Mouse (Mus musculus) neural tube, embryonic 15.5 days (tissue): ENCODE measurements around the gene Faim. TPM values are rescaled to one million over a fixed set of nuclear protein-coding genes. Genes with fewer than 3 reads are reported as not detected.

Experiments
- ATAC-seq: fragments of 200-750 bp; cut with Nextera tagmentation; 2 replicates; pipeline ENCODE4 v1.8.0; 2017; ENCODE audit warnings: mild to moderate bottlenecking, moderate TSS enrichment, moderate library complexity; ENCODE audit not compliant: low FRiP score
- H3K27ac ChIP-seq: fragments of 300-500 bp; sonication (generic); replicated peaks from 2 replicates; pipeline ENCODE4 v1.5.1; 2015; ENCODE audit warnings: mild to moderate bottlenecking, inconsistent platforms
- H3K27me3 ChIP-seq: fragments of 300-500 bp; sonication (generic); replicated peaks from 2 replicates; pipeline ENCODE4 v1.6.1; 2015; ENCODE audit warnings: inconsistent platforms
- H3K36me3 ChIP-seq: fragments of 300-500 bp; sonication (generic); 2 replicates; pipeline ENCODE4 v1.6.1; 2015; ENCODE audit warnings: inconsistent platforms
- H3K4me1 ChIP-seq: fragments of 300-500 bp; sonication (generic); 2 replicates; pipeline ENCODE4 v1.6.1; 2015; ENCODE audit warnings: inconsistent platforms
- H3K4me2 ChIP-seq: fragments of 300-500 bp; sonication (generic); 2 replicates; pipeline ENCODE4 v1.6.1; 2015; ENCODE audit warnings: inconsistent platforms, mild to moderate bottlenecking, moderate library complexity
- H3K4me3 ChIP-seq: fragments of 300-500 bp; sonication (generic); replicated peaks from 2 replicates; pipeline ENCODE4 v1.5.1; 2015; ENCODE audit warnings: mild to moderate bottlenecking, inconsistent platforms
- H3K9ac ChIP-seq: fragments of 300-500 bp; sonication (generic); replicated peaks from 2 replicates; pipeline ENCODE4 v1.6.1; 2015; ENCODE audit warnings: mild to moderate bottlenecking, inconsistent platforms
- H3K9me3 ChIP-seq: fragments of 300-500 bp; sonication (generic); replicated peaks from 2 replicates; pipeline ENCODE4 v1.6.1; 2016; ENCODE audit warnings: inconsistent platforms
- WGBS: fragments of 180-500 bp; shearing (Covaris S2); methylation state at CpG from one replicate; pipeline ENCODE4 v1.1.7; 2015; ENCODE audit warnings: mixed read lengths; 5-methylcytosine and 5-hydroxymethylcytosine counted together
- polyA plus RNA-seq: library from polyadenylated mRNA; unstranded; fragments of >200 nt; fragmentation: Nextera tagmentation; extraction: Ambion mirVana; gene quantifications from 2 replicates; pipeline ENCODE4 v1.2.1, GENCODE M21; 2015

Gene Faim
- polyA plus RNA-seq, 1 experiment from 2014 or later = 117 TPM

GRCm38 (mm10) chr9:99021166-99021565 lies 35.0 kb downstream of the Faim start:
- no peaks in the 10 kb centered on the region for H3K9me3 ChIP-seq
- H3K4me3 ChIP-seq = no peak overlapping the region
- no peaks in the 10 kb centered on the region for H3K4me1 ChIP-seq
- H3K27me3 ChIP-seq = no peaks in the 10 kb centered on the region
- H3K27ac ChIP-seq = no peak overlapping the region
- no peak overlapping the region for H3K4me2 ChIP-seq
- no peaks in the 10 kb centered on the region for H3K36me3 ChIP-seq
- no peak overlapping the region for H3K9ac ChIP-seq
- 11% methylated on average over 5 of the region's 5 CpGs for WGBS
- no peak for ATAC-seq

GRCm38 (mm10) chr9:99021751-99022150 lies 35.6 kb downstream of the Faim start:
- no peak overlapping the region for H3K4me3 ChIP-seq
- H3K27me3 ChIP-seq = no peaks in the 10 kb centered on the region
- no peak for ATAC-seq
- H3K4me2 ChIP-seq = no peak overlapping the region
- WGBS = 88% methylated on average over 4 of the region's 4 CpGs
- H3K36me3 ChIP-seq = no peaks in the 10 kb centered on the region
- H3K9me3 ChIP-seq = no peaks in the 10 kb centered on the region
- no peak overlapping the region for H3K27ac ChIP-seq
- H3K4me1 ChIP-seq = no peaks in the 10 kb centered on the region
- no peak overlapping the region for H3K9ac ChIP-seq

DNA sequence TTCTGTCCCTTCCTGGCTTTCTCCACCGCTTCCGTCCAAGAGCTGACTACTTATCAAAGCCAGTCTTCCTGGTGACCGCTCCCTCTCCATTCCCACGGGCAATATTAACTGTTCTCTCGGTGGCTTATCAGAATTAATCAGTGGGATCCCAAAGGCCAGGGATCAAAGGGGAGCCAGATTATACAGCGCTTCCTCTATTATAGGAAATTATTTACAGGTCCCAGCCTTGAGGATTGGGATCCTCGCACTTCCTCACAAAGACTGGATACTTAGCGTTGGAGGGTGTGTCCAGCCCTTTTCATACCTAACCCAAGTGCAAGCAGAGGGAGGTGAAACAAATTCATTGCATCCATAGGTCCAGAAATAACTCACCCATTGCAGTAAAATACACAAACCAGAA lies 45.9 kb downstream of the Faim start:
- H3K36me3 ChIP-seq = no peaks in the 10 kb centered on the region
- H3K27ac ChIP-seq = no peak overlapping the region
- H3K9ac ChIP-seq = no peak overlapping the region
- 84% methylated on average over 8 of the region's 8 CpGs for WGBS
- no peak overlapping the region for H3K4me3 ChIP-seq
- no peak overlapping the region for H3K4me2 ChIP-seq
- no peak for ATAC-seq
- H3K4me1 ChIP-seq = no peaks in the 10 kb centered on the region
- H3K27me3 ChIP-seq = no peaks in the 10 kb centered on the region
- H3K9me3 ChIP-seq = no peaks in the 10 kb centered on the region

DNA sequence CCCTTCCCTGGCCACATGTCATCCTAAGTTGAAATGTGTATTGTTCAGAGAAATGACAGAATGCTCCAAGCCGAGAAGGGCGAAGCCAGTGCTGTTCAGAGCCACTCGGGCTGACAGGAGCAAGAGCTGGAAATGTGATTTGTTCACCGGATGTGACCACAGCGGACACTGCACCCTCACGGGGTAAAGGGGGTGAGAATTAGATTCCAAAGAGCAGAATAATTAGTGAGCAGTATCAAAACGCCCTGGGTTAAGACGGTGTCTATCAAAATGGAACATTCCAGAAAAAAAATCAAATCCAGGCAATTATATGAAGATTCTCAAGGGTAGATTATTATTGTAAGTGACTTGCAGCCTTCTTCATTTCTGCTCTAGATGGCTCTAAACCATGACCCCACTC lies 47.9 kb downstream of the Faim start:
- 87% methylated on average over 8 of the region's 8 CpGs for WGBS
- Histone ChIP-seq H3K4me2 (no peak overlapping the region), H3K4me3 (no peak overlapping the region), H3K9ac (no peak overlapping the region), H3K27ac (no peak overlapping the region), H3K9me3 (no peaks in the 10 kb centered on the region), H3K36me3 (peaks cover 3% of the 10 kb centered on the region; the same call in 1 of the 2 replicates), H3K27me3 (no peaks in the 10 kb centered on the region), H3K4me1 (no peaks in the 10 kb centered on the region)
- no peak for ATAC-seq

DNA sequence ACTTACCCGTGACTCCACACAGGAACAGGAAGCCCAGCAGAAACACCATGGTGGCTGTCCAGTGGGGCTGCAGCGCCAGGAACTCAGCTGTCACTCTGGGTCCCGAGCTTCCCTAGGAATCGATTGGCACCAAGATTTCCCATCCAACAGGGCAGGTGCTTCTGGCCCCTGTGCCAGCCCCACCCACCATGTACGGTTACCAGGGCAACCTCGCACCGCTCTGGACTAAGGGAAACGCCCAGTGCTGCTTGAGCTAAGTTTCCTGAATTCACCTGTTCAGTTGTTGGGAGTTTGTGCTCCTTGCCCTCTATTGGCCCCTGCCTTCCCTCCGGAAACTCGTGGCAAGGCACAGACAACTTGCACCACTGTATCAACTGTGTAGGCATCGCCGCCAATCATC lies 49.4 kb downstream of the Faim start, which contains the start of gene Gm1123:
Gene Gm1123, minus strand, starts transcription at position 141 of the 400 bp plus-strand sequence.
- Histone ChIP-seq H3K27me3 (no peaks in the 10 kb centered on the region), H3K4me1 (no peaks in the 10 kb centered on the region), H3K9me3 (no peaks in the 10 kb centered on the region), H3K4me3 (no peak within 1 kb of the TSS), H3K27ac (no peak within 1 kb of the TSS), H3K9ac (no peak within 1 kb of the TSS), H3K36me3 (peaks cover 11% of the 10 kb centered on the region), H3K4me2 (no peak within 1 kb of the TSS)
- ATAC-seq = no peak
- WGBS = 85% methylated on average over 12 of the region's 12 CpGs

- no peak overlapping the region for H3K4me2 ChIP-seq
- 88% methylated on average over 9 of the region's 9 CpGs for WGBS
Measured at GRCm38 (mm10) chr9:99041994-99042393, 55.8 kb downstream of the Faim start.

GRCm38 (mm10) chr9:99042641-99043040 lies 56.5 kb downstream of the Faim start:
- Histone ChIP-seq H3K27ac (no peak overlapping the region), H3K27me3 (no peaks in the 10 kb centered on the region), H3K4me2 (no peak overlapping the region), H3K4me3 (no peak overlapping the region), H3K36me3 (peaks cover 46% of the 10 kb centered on the region), H3K9me3 (no peaks in the 10 kb centered on the region), H3K9ac (no peak overlapping the region), H3K4me1 (no peaks in the 10 kb centered on the region)
- ATAC-seq = no peak
- WGBS = 92% methylated on average over 4 of the region's 4 CpGs

More at GRCm38 (mm10) chr9:99041994-99042393, 55.8 kb downstream of the Faim start:
- Histone ChIP-seq H3K9ac (no peak overlapping the region), H3K9me3 (no peaks in the 10 kb centered on the region), H3K4me3 (no peak overlapping the region), H3K4me1 (no peaks in the 10 kb centered on the region), H3K27me3 (no peaks in the 10 kb centered on the region), H3K27ac (no peak overlapping the region), H3K36me3 (peaks cover 46% of the 10 kb centered on the region)
- no peak for ATAC-seq

- Histone ChIP-seq H3K9ac (no peak overlapping the region), H3K4me2 (no peak overlapping the region), H3K36me3 (peaks cover 40% of the 10 kb centered on the region), H3K27me3 (no peaks in the 10 kb centered on the region), H3K4me1 (no peaks in the 10 kb centered on the region), H3K4me3 (no peak overlapping the region), H3K27ac (no peak overlapping the region), H3K9me3 (no peaks in the 10 kb centered on the region)
- ATAC-seq = no peak
- 85% methylated on average over 8 of the region's 8 CpGs for WGBS
Measured at GRCm38 (mm10) chr9:99044761-99045160, 58.6 kb downstream of the Faim start.

GRCm38 (mm10) chr9:99048724-99049250 lies 62.6 kb downstream of the Faim start:
- H3K27me3 ChIP-seq = no peaks in the 10 kb centered on the region
- H3K9me3 ChIP-seq = no peaks in the 10 kb centered on the region
- no peak for ATAC-seq
- no peak overlapping the region for H3K4me2 ChIP-seq
- no peak overlapping the region for H3K9ac ChIP-seq
- no peaks in the 10 kb centered on the region for H3K4me1 ChIP-seq
- 62% methylated on average over 1 of the region's 1 CpGs for WGBS
- H3K27ac ChIP-seq = no peak overlapping the region
- H3K4me3 ChIP-seq = no peak overlapping the region
- H3K36me3 ChIP-seq = peaks cover 34% of the 10 kb centered on the region

DNA sequence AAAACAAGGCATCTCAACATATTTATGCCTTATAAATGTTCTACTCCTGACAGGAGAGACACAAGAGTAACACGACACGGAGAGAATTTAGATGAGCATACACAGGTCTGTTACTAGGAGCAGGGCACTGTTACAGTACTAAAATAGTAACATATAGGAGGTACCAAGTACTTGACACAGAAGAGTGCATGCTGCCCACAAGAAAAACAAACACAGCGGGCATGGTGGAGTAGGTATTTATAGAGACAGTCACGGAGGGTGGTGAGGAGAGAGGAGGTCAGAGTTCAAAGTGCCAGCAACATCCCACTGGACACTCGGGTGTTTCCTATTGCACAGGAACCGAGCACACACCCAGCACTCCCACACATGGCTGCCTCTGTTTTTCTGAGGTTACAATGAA lies 63.6 kb downstream of the Faim start:
- Histone ChIP-seq H3K4me3 (no peak overlapping the region), H3K27ac (no peak overlapping the region), H3K4me2 (no peak overlapping the region), H3K27me3 (no peaks in the 10 kb centered on the region), H3K4me1 (no peaks in the 10 kb centered on the region), H3K9ac (no peak overlapping the region), H3K36me3 (peaks cover 32% of the 10 kb centered on the region), H3K9me3 (no peaks in the 10 kb centered on the region)
- WGBS = 82% methylated on average over 6 of the region's 6 CpGs
- no peak for ATAC-seq
